Mouse (Mus musculus) naive thymus-derived CD4-positive, alpha-beta T cell, adult 2 months (primary cell): ENCODE data around the gene Ahsa1.
"Not testable (repeated sequence)": the region's sequence is repeated elsewhere in the genome, so short reads cannot be mapped to it uniquely, and the experiment has no call there.

Experiments used
- DNase-seq: peaks from one replicate; pipeline ENCODE4 v3.0.0-alpha.2; 2011; ENCODE audit warnings: low read depth

Gene Ahsa1

DNA sequence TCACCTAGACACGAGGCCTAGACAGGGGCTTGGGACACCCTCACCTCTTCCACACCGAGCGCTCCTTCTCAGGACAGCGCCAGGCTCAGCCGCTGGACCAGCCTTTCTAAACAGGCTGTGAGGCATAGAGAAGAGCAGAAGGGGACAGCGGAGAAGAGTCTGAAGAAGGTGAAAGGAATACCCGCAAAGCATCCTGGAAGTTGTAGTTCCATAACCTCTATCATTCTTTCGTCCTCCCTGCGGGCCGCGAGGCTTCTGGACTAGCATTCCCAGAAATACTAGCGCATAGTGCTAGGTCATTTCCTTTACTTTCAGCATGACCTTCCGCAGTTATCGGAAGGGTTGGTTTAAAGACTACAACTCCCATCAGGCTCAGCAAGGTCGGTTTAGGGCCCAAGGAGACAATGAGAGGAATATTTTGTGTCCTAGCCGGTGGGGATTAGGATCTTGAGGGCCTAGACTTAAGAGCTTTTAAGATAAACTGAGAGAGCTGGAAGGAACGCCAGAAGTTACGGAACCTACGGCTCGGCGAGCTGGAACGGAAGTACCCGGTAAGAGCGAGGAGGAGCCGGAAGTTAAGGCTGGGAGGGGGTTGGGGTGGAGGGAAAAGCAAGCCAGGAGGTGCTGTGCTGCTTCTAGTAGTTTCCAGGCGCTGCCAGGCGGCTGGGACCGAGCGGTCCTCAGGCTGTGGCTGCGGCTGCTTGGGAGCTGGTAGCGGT lies at the start of gene Ahsa1, which contains the start of gene Vipas39:
Gene Ahsa1 (plus strand): TSS at position 372 of the 719 bp plus-strand sequence.
Gene Vipas39 (minus strand): TSS at position 149 of the 719 bp plus-strand sequence.
- peak; percentile 96 for DNase-seq

- no peak for DNase-seq
Measured at GRCm38 (mm10) chr12:87217596-87217995, 48.7 kb upstream of the Ahsa1 start.

DNA sequence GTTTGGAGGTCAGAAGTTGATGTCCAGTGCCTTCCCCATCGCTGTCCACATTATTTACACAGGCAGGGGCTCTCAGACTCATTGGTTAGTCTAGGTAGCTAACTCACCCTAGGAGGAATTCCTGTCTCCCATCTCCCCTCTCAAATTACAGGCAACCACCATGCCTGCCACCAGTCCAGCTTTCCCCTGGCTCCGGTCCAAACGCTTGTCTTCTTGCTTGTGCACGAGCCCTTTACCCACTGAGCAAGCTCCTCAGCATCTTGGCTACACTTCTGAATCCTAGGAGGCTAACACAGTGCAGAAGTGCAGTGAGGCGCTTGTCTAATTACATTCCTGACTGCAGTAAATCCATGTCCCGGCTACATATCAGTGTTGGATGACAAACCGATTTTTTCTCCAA lies 46.9 kb upstream of the Ahsa1 start:
- no peak for DNase-seq

DNA sequence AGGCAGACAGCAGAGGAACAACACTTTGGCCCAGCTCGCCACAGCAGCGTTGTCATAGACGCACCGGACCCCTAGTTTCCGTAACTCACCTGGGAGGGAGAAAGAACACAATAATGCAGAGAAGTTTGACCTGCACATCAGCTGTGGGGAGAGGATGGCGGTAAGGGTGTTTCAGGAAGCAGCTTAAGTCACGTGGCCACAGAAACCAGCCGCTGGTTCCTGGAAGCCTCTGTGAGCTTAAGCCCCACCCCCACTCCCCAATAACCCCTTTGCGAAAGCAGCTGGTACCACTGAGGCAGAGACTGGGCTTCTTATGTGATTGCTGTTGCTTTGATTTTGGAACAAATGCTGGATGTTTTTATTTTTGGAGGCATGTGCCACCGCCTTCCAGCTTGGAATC lies 41.3 kb upstream of the Ahsa1 start:
- no peak for DNase-seq

DNA sequence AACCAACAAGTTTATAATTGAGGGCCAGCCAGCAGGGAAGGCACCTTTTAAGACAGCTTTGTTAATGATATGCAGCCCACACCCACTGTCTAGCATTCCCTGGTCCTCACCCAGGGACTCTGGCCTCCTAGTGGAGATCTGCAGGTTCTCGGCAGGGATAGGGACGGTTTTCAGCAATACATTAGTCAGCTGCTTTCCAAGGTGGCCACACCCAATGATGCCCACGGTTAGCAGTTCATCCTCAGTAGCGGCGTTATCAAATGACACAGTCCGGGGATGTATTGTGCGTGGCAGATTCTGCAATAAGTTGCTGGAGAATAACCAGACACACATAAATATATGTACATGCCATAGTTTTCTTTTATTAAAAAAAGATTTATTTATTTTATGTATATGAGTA lies 39.5 kb upstream of the Ahsa1 start:
- DNase-seq = no peak

GRCm38 (mm10) chr12:87229633-87230032 lies 36.6 kb upstream of the Ahsa1 start:
- DNase-seq = no peak

GRCm38 (mm10) chr12:87230379-87230895 lies 35.8 kb upstream of the Ahsa1 start:
- DNase-seq = no peak

- peak; percentile 24 for DNase-seq
Measured at GRCm38 (mm10) chr12:87236882-87237483, 29.3 kb upstream of the Ahsa1 start.

- DNase-seq = no peak
Measured at GRCm38 (mm10) chr12:87238632-87239031, 27.6 kb upstream of the Ahsa1 start, which contains the start of gene Noxred1. Noxred1 (minus strand) TSS chr12:87238732.

DNA sequence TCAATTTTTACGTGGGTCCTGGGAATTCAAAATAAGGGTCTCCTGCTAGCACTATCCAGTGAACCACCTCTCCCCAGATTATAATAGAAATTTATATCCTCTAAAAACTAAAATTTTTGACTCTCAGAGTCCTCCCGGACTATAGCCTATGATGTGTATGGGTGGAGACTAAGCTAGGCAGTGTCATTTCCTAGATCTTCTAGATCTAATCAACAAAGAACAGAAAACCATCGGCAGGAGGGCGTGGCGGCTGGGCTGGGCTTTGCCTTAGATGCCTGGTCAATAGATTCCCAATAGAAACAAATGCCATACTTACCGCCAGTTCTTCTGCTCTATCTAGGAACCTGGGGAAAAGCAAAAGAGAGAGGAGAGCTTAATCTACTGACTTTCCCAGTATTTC lies 16.1 kb upstream of the Ahsa1 start:
- DNase-seq = no peak

DNA sequence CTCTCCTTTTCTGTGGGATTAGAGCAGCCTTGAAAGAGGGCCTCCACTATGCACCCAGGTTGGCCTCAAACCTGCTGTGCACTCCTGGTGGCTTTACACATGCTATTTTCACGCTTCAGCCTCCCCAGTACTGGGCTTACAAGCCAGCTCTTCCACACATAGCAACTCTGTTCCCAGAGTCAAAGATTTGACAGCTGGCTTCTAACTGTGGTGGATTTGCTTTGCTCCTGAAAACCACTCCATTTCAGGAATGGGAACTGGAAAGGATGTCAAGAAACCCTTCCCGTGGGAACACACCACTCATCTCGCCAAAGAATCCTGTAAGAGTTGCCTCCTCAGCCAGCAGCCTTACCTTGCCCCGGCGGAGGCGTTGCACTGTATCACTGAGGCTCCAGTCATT lies 12.4 kb upstream of the Ahsa1 start:
- DNase-seq = no peak

DNA sequence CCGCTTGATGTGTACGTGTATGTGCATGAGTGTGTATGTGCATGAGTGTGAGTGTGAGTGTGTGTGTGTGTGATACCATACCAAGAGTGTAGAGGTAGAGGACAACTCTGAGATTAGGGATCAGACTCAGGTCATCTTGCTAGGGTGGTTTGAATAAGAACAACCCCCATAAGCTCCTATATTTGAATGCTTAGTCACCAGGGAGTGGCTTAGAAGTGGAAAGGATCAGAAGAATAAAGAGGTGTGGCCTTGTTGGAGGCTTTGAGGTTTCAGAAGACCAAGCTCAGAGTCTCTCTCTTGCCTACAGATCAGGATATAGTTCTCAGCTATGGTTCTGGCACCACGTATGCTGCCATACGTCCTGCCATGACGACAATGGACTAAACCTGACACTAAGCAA lies 9.7 kb upstream of the Ahsa1 start:
- DNase-seq = no peak

DNA sequence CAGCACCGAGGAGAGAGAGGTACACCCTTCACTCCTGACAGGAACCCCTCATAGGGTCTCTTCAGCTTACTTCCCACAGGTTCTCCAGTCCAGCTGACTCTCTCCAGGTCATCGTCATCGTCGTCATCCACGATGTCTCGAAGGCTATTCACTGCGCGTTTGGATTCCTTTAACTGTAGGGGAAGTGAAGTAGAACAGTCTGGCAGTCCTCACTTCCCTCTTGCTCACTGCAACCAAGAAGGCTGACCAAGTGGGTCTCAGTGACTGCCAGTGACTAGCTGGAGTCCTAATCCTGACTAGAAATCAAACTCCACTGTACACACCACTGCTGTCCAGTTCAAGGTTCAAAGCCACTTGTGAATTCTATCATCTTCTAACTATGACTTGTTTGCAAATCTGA lies 5.7 kb upstream of the Ahsa1 start:
- DNase-seq = no peak

DNA sequence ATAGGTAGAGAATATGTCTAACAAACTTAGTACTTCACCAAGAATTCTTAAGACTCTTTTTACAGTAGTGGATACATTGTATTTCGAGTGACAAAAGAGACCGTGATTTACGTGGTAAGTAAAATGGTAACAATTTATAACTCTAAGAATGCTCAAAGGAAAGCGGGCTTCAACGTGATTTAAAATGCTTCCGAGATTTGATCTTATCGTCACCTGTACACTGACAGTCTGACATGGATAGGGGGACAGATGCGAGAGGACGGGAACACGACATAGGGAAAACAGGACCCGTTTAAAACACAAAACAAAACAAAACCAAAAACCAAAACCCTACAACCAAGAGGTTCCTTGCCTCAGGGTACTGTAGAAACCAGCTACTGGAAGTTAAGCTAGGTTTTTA lies 835 bp upstream of the Ahsa1 start:
- no peak for DNase-seq

GRCm38 (mm10) chr12:87266827-87267603 lies 736 bp downstream of the Ahsa1 start:
- DNase-seq = no peak

- DNase-seq = peak; percentile 26
Measured at GRCm38 (mm10) chr12:87267682-87268081, 1.4 kb downstream of the Ahsa1 start.

- no peak for DNase-seq
Measured at GRCm38 (mm10) chr12:87274853-87275831, 8.9 kb downstream of the Ahsa1 start.

DNA sequence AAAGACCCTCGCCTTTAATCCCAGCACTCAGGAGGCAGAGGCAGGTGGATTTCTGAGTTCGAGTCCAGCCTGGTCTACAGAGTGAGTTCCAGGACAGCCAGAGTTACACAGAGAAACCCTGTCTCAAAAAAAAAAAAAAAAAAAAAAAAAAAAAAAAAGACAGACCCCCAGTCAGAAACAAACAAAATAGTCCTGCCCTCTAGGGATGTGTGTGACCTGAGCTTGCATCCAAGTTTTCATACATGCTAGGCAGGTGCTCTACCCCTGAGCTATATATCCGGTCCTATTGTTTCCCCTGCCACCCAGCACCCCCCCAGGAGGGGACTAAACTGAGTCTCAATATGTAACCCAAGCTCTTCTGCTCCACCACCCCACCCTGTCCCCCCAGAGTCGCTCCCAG lies 11.0 kb downstream of the Ahsa1 start:
- DNase-seq = not testable (repeated sequence)

DNA sequence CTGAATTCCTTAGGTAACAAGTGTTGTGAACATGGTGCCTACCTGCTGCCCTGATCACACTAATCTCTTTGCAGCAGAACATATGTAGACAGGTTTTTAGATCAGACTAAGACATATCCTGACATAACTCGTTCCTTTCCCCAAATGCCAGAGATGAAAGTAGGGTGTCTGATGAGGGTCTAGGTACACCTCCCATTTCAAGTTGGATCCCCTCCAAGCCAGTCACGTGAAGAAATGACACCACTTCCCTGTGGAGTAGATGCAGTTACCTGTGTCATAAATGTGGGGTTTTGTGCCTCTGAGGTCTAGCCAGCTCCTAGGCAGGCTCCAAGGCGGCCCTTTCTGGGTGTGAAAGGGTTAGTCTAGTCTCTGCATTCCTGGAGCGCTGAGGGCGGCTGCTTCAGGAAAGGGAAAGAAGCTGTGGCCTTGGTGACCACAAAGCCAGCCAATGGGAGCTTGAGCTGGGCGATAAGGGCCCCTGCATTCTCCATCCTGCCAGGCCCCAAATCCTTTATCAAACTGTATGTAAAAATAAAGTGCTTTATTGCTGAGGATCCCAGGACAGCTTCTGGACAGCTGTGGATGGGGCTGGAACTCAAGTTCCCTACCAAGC lies 11.9 kb downstream of the Ahsa1 start:
- no peak for DNase-seq

- no peak for DNase-seq
Measured at GRCm38 (mm10) chr12:87279350-87279749, 13.1 kb downstream of the Ahsa1 start.

DNA sequence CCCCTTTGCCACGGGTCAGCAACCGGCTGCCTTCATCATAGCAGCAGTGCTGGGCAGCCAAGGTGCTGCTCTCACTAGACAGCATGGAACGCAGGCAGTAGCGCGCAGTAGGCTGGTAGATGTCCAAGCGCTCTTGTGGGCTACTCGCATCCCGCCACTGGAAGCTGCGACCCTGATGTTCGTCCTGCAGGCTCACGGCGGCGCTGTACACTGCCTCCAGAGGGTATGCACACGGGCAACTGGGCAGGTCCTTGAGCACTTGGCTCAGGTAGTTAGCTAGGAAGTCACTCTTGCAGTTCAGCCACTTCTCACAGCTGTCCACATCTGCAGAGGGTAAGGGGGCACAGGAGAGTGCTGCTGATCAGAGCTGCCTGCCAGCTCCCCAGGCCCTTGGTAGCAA lies 13.6 kb downstream of the Ahsa1 start:
- DNase-seq = no peak
